Comparison of ENCODE assay signal across 8 mouse cellular contexts in genomic region chr7:121258826-121259496, GRCm38 (mm10).
DNase-seq lines count a peak whose midpoint lies in the region; ATAC-seq lines count a peak whose summit lies in the region.

No protein-coding gene starts in this region.

- intact Hi-C loops in left cerebral cortex, postnatal 4 days (cut with DNase I) = no loop called here
- intact Hi-C loops in left cerebral cortex, postnatal 36 days (cut with DNase I) = loop anchor here (5.0 to 10.0 kb wide), 2 partner anchors 303 to 386 kb away; no protein-coding TSS in a partner anchor

- DNase-seq in CD4-positive, CD25-positive, alpha-beta regulatory T cell, adult 2 months (ENCODE audit: low read depth, low spot score) = peak; percentile 29
- DNase-seq in left cerebral cortex, postnatal 4 days = peak; percentile 27
- DNase-seq in left cerebral cortex, postnatal 36 days (ENCODE audit: low spot score in 2 of 2) = no peak
- DNase-seq in c-Kit-positive CD71-negative TER-119-negative erythroid progenitor cells, embryonic 14.5 days (ENCODE audit: low read depth) = peak; percentile 43
- DNase-seq in lung, postnatal 14 days = peak; percentile 24
- DNase-seq in skeletal muscle tissue, adult 2 months (ENCODE audit: low read depth, low spot score) = peak; percentile 4

- H3K9me3 ChIP-seq in hindbrain, embryonic 12.5 days (replicated peaks) = no peaks in the 10 kb centered on the region

- H3K4me1 ChIP-seq in hindbrain, embryonic 12.5 days = no peaks in the 10 kb centered on the region

- 52% methylated on average over 12 of the region's 12 CpGs for WGBS in hindbrain, embryonic 12.5 days

- H3K27me3 ChIP-seq in hindbrain, embryonic 12.5 days = 0 out of 2 replicates have a peak, but pooled peaks cover 4% of the 10 kb centered on the region

- no peak overlapping the region for H3K4me2 ChIP-seq in hindbrain, embryonic 12.5 days (replicated peaks)

- no peak overlapping the region for H3K9ac ChIP-seq in hindbrain, embryonic 12.5 days

- no peak for ATAC-seq in CD4-positive, CD25-positive, alpha-beta regulatory T cell, adult 4 months
- ATAC-seq in hindbrain, embryonic 12.5 days (ENCODE audit: low FRiP score) = 0 out of 2 replicates have a peak, but pooled peaks have one; percentile 35

- no peak overlapping the region for H3K27ac ChIP-seq in hindbrain, embryonic 12.5 days

- H3K36me3 ChIP-seq in hindbrain, embryonic 12.5 days = no peaks in the 10 kb centered on the region

- no peak overlapping the region for H3K4me3 ChIP-seq in hindbrain, embryonic 12.5 days

Comparison
In these comparisons a context has a peak if more than half of its experiments do, and no peak if none do; other contexts are left out.
1. DNase-seq: peak in CD4-positive, CD25-positive, alpha-beta regulatory T cell, adult 2 months (single experiment), left cerebral cortex, postnatal 4 days (single experiment), c-Kit-positive CD71-negative TER-119-negative erythroid progenitor cells, embryonic 14.5 days (single experiment), lung, postnatal 14 days (single experiment) and skeletal muscle tissue, adult 2 months (single experiment); none in left cerebral cortex, postnatal 36 days (0 of 2).